Mouse (Mus musculus) limb, embryonic 11.5 days (tissue): ENCODE results near the gene Ergic1. TPM values are rescaled to one million over a fixed set of nuclear protein-coding genes. Genes with fewer than 3 reads are reported as not detected.

Source experiments
- ATAC-seq: fragments of 200-750 bp; cut with Nextera tagmentation; 2 replicates; pipeline ENCODE4 v1.8.0; 2017; ENCODE audit warnings: low read depth; ENCODE audit not compliant: insufficient number of reproducible peaks, low FRiP score, low TSS enrichment
- DNase-seq: peaks from one replicate; pipeline ENCODE4 v3.0.0-alpha.2; 2015; ENCODE audit warnings: low spot score
- H3K27ac ChIP-seq: fragments of 300-500 bp; sonication (generic); replicated peaks from 2 replicates; pipeline ENCODE4 v1.5.1; 2014; ENCODE audit warnings: low read depth, mild to moderate bottlenecking, low read length
- H3K27me3 ChIP-seq: fragments of 300-500 bp; sonication (generic); 2 replicates; pipeline ENCODE4 v1.6.1; 2014; ENCODE audit warnings: mild to moderate bottlenecking, low read length, mixed read lengths; ENCODE audit not compliant: control insufficient read depth, insufficient read depth
- H3K36me3 ChIP-seq: fragments of 300-500 bp; sonication (generic); 2 replicates; pipeline ENCODE4 v1.6.1; 2014; ENCODE audit warnings: mild to moderate bottlenecking, low read length, moderate library complexity, mixed read lengths; ENCODE audit not compliant: control insufficient read depth, insufficient read depth
- H3K4me1 ChIP-seq: fragments of 300-500 bp; sonication (generic); 2 replicates; pipeline ENCODE4 v1.6.1; 2014; ENCODE audit warnings: low read length, mixed read lengths; ENCODE audit not compliant: control insufficient read depth, insufficient read depth
- H3K4me2 ChIP-seq: fragments of 300-500 bp; sonication (generic); 2 replicates; pipeline ENCODE4 v1.6.1; 2014; ENCODE audit warnings: low read depth, mild to moderate bottlenecking, moderate library complexity; ENCODE audit not compliant: severe bottlenecking
- H3K4me3 ChIP-seq: fragments of 300-500 bp; sonication (generic); 2 replicates; pipeline ENCODE4 v1.5.1; 2014; ENCODE audit warnings: low read depth, low read length
- H3K9ac ChIP-seq: fragments of 300-500 bp; sonication (generic); 2 replicates; pipeline ENCODE4 v1.6.1; 2014; ENCODE audit warnings: mild to moderate bottlenecking, low read length
- H3K9me3 ChIP-seq: fragments of 300-500 bp; sonication (generic); 2 replicates; pipeline ENCODE4 v1.6.1; 2016; ENCODE audit warnings: low read length; ENCODE audit not compliant: control insufficient read depth
- WGBS: fragments of 180-500 bp; shearing (Covaris S2); extraction: QIAGEN DNeasy Blood & Tissue Kit; methylation state at CpG from one replicate; pipeline ENCODE4 v1.1.7; 2014; 5-methylcytosine and 5-hydroxymethylcytosine counted together
- polyA plus RNA-seq: library from polyadenylated mRNA; unstranded; fragments of >200 nt; fragmentation: Nextera tagmentation; extraction: Ambion mirVana; gene quantifications from 2 replicates; pipeline ENCODE4 v1.2.1, GENCODE M21; 2014

The Ergic1 gene
- polyA plus RNA-seq, 1 experiment from 2014 or later: 143 TPM

DNA sequence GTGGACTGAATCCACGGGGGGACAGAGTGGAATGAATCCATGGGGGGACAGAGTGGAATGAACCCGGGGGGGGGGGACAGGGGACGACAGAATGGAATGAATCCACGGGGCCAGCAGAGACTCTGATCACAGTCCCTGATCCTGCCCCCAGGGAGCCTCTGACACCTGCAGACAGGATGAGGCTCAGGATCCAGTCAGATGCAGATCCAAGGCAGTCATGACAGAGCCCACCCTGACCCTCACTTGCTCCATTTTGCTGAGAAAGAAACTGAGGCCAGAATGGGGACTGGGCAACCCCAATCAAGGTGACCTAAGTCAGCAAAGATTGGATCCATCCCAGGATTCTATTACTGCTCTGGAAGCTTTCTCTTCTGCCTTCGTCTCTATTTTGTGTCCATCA lies 12.7 kb upstream of the Ergic1 start:
- Histone ChIP-seq H3K27ac (no peak overlapping the region), H3K9ac (no peak overlapping the region), H3K4me2 (no peak overlapping the region), H3K9me3 (no peaks in the 10 kb centered on the region), H3K4me3 (no peak overlapping the region), H3K4me1 (no peaks in the 10 kb centered on the region), H3K36me3 (no peaks in the 10 kb centered on the region), H3K27me3 (no peaks in the 10 kb centered on the region)
- no peak for ATAC-seq
- no peak for DNase-seq
- 18% methylated on average over 3 of the region's 5 CpGs for WGBS

DNA sequence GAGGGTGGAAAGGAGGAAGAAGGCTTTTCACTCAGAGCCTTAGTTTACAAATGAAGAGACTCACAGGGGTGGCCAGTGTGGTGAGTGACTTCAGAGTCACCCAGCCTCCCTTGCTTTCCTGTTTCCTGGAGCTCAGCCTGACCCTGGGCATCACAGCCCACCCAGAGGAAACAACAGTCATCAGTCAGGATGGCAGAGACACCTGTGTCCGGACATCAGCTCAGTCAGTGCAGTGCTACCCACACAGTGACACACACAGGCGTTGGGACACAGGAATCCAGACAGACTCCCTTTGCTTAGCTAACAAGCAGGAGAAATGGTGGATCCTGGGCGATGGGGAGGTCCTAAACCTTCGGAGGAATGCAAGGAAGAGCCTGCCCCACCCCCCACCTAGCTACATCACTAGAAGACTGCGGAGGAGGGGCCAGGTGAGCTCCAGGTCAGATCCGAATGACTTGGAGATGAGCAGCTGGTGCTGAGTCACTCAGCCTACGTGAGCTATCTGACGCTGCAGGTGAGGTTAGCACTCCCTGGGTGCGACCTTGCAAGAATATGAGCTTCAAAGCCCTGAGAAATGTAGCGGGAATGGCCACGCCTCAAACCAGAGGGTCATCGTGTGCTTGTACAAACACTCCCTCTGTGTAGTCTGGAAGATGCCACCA lies 12.0 kb upstream of the Ergic1 start:
- no peak overlapping the region for H3K27ac ChIP-seq
- ATAC-seq (no peak), DNase-seq (no peak)
- 6% methylated on average over 12 of the region's 12 CpGs for WGBS
- no peak overlapping the region for H3K4me2 ChIP-seq
- H3K9ac ChIP-seq: no peak overlapping the region
- no peak overlapping the region for H3K4me3 ChIP-seq
- H3K27me3 ChIP-seq: no peaks in the 10 kb centered on the region
- H3K4me1 ChIP-seq: no peaks in the 10 kb centered on the region
- no peaks in the 10 kb centered on the region for H3K36me3 ChIP-seq
- no peaks in the 10 kb centered on the region for H3K9me3 ChIP-seq

DNA sequence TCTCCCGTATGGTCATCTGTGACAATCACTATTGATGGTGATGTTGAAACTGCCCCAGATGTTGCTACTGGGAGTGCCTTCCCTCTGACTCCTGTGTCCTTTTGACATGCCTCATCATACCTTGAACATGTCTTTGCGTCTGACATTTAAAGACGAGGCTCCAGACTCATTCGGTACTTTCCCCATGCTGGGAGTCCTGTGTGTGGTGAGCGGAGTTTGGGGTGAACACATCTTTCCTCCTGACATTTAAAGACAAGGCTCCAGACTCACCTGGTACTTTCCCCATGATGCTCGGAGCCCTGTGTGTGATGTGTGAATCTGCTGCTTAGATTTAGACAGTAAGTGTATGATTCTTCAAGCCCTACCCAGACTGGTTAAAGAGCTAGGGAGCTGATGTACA lies 10.2 kb upstream of the Ergic1 start:
- Histone ChIP-seq H3K36me3 (no peaks in the 10 kb centered on the region), H3K4me3 (no peak overlapping the region), H3K27me3 (no peaks in the 10 kb centered on the region), H3K9me3 (no peaks in the 10 kb centered on the region), H3K4me2 (no peak overlapping the region), H3K4me1 (no peaks in the 10 kb centered on the region), H3K9ac (no peak overlapping the region), H3K27ac (no peak overlapping the region)
- 86% methylated on average over 6 of the region's 6 CpGs for WGBS
- DNase-seq: no peak
- ATAC-seq: no peak

- H3K4me2 ChIP-seq: no peak overlapping the region
- H3K4me1 ChIP-seq: no peaks in the 10 kb centered on the region
- H3K27me3 ChIP-seq: no peaks in the 10 kb centered on the region
- 76% methylated on average over 3 of the region's 3 CpGs for WGBS
- no peak overlapping the region for H3K4me3 ChIP-seq
- no peaks in the 10 kb centered on the region for H3K9me3 ChIP-seq
- no peaks in the 10 kb centered on the region for H3K36me3 ChIP-seq
- no peak for ATAC-seq
- no peak overlapping the region for H3K27ac ChIP-seq
- DNase-seq: no peak
- H3K9ac ChIP-seq: no peak overlapping the region
Measured at GRCm38 (mm10) chr17:26553033-26553432, 8.3 kb upstream of the Ergic1 start.

- H3K4me1 ChIP-seq: peaks cover 10% of the 10 kb centered on the region
- H3K4me3 ChIP-seq: peak overlapping the region; percentile 94
- peak overlapping the region; percentile 90 for H3K4me2 ChIP-seq
- peak overlapping the region; percentile 84 for H3K9ac ChIP-seq
- DNase-seq (no peak), ATAC-seq (peak; percentile 40; the same call in 1 of the 2 replicates)
- 0 out of 2 replicates have a peak overlapping the region, but pooled peaks have one; percentile 23 for H3K27ac ChIP-seq
- 43% methylated on average over 9 of the region's 9 CpGs for WGBS
- H3K27me3 ChIP-seq: no peaks in the 10 kb centered on the region
- H3K9me3 ChIP-seq: no peaks in the 10 kb centered on the region
- peaks cover 9% of the 10 kb centered on the region; the same call in 1 of the 2 replicates for H3K36me3 ChIP-seq
Measured at GRCm38 (mm10) chr17:26560526-26561289, 581 bp upstream of the Ergic1 start.

- Histone ChIP-seq H3K4me2 (peak within 1 kb of the TSS; percentile 90), H3K27me3 (no peaks in the 10 kb centered on the region), H3K9ac (peak within 1 kb of the TSS; percentile 84), H3K4me1 (peaks cover 10% of the 10 kb centered on the region), H3K9me3 (no peaks in the 10 kb centered on the region), H3K36me3 (peaks cover 9% of the 10 kb centered on the region; the same call in 1 of the 2 replicates), H3K4me3 (peak within 1 kb of the TSS; percentile 94), H3K27ac (0 out of 2 replicates have a peak within 1 kb of the TSS, but pooled peaks have one; percentile 23)
- peak; percentile 33 for DNase-seq
- WGBS: under 1% methylated on average over 21 of the region's 25 CpGs
- ATAC-seq: peak; percentile 82
Measured at GRCm38 (mm10) chr17:26561651-26562181, 427 bp downstream of the Ergic1 start, which contains the start of gene Dusp1. Gene Dusp1, minus strand, starts transcription at chr17:26562128.

DNA sequence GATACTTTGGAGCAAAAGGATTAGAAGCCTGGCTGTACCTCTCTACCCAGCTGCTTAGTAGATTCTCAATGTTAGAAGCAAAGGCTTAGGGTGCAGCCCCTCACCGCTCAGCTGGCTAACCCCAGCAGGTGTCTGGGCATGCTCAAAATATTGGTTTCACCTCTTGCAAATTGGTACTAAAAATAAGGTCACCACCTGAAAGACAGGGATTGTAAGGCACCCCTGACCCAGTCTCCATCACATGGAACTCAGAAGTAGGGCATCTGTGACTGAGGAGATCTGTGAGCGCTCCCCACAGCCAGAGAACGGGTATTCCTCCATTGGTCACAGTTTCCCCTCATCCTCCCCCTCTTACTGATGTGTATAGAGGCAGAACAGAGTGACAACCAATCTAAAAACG lies 1.0 kb downstream of the Ergic1 start:
- Histone ChIP-seq H3K9me3 (no peaks in the 10 kb centered on the region), H3K4me3 (peak overlapping the region; percentile 94), H3K9ac (peak overlapping the region; percentile 84), H3K27ac (no peak overlapping the region), H3K4me2 (peak overlapping the region; percentile 90), H3K36me3 (peaks cover 10% of the 10 kb centered on the region; the same call in 1 of the 2 replicates), H3K27me3 (no peaks in the 10 kb centered on the region), H3K4me1 (peaks cover 10% of the 10 kb centered on the region)
- no peak for ATAC-seq
- DNase-seq: no peak
- WGBS: 75% methylated on average over 4 of the region's 4 CpGs

- Histone ChIP-seq H3K36me3 (peaks cover 16% of the 10 kb centered on the region; the same call in 1 of the 2 replicates), H3K4me1 (peaks cover 10% of the 10 kb centered on the region), H3K9ac (no peak overlapping the region), H3K27ac (no peak overlapping the region), H3K27me3 (no peaks in the 10 kb centered on the region), H3K4me3 (no peak overlapping the region), H3K9me3 (no peaks in the 10 kb centered on the region), H3K4me2 (no peak overlapping the region)
- WGBS: 89% methylated on average over 6 of the region's 6 CpGs
- ATAC-seq: no peak
- DNase-seq: no peak
Measured at GRCm38 (mm10) chr17:26563476-26563875, 2.2 kb downstream of the Ergic1 start.
